Mouse (Mus musculus) spleen, adult 2 months (tissue): Measurements from ENCODE around the gene Mfsd12. TPM values are rescaled to one million over a fixed set of nuclear protein-coding genes. Genes with fewer than 3 reads are reported as not detected.
A peak's percentile ranks its signal among the peaks of the same experiment; 100 is the strongest.

ENCODE experiments used
- DNase-seq, 2 experiments: peaks; one replicate each; pipeline versions ENCODE4 v3.0.0 to v3.0.0-alpha.2; 2012 to 2021; ENCODE audit warnings: low spot score in 2 of 2, low read depth in 1 of 2
- H3K27ac ChIP-seq: fragments of 200-500 bp; 2 replicates; pipeline ENCODE4 v1.5.1; 2012; ENCODE audit warnings: low read length, inconsistent platforms; ENCODE audit not compliant: insufficient read depth
- H3K27me3 ChIP-seq: fragments of 200-500 bp; 2 replicates; pipeline ENCODE4 v1.6.1; 2012; ENCODE audit warnings: mild to moderate bottlenecking, moderate library complexity, low read length, inconsistent platforms; ENCODE audit not compliant: control insufficient read depth, insufficient read depth
- H3K36me3 ChIP-seq: fragments of 200-500 bp; 2 replicates; pipeline ENCODE4 v1.6.1; 2012; ENCODE audit warnings: mild to moderate bottlenecking, low read length, inconsistent platforms; ENCODE audit not compliant: control insufficient read depth, insufficient read depth
- H3K4me1 ChIP-seq: fragments of 200-500 bp; 2 replicates; pipeline ENCODE4 v1.6.1; 2011; ENCODE audit warnings: inconsistent platforms; ENCODE audit not compliant: control insufficient read depth, insufficient read depth, insufficient read length
- H3K4me3 ChIP-seq: fragments of 200-500 bp; 2 replicates; pipeline ENCODE4 v1.5.1; 2011; ENCODE audit warnings: mild to moderate bottlenecking, inconsistent platforms; ENCODE audit not compliant: insufficient read depth, insufficient read length; ENCODE audit errors: extremely low read depth
- CTCF ChIP-seq: fragments of 200-500 bp; IDR thresholded peaks from 2 replicates; pipeline ENCODE4 v1.5.1; 2011; ENCODE audit warnings: mild to moderate bottlenecking, inconsistent platforms; ENCODE audit not compliant: insufficient read depth, insufficient read length, insufficient replicate concordance; ENCODE audit errors: extremely low read depth
- POLR2A ChIP-seq: fragments of 200-500 bp; IDR thresholded peaks from 2 replicates; pipeline ENCODE4 v1.6.1; 2011; ENCODE audit warnings: low read depth, low read length, inconsistent platforms
- WGBS: fragments of 180-500 bp; shearing (Covaris S2); methylation state at CpG from one replicate; pipeline ENCODE4 v1.1.7; 2018; 5-methylcytosine and 5-hydroxymethylcytosine counted together
- polyA plus RNA-seq: library from polyadenylated mRNA; depleted of rRNA; stranded (reverse); fragments of >200 nt; gene quantifications from 2 replicates; pipeline ENCODE4 v1.2.3, GENCODE M21; 2012

Mfsd12 gene
- polyA plus RNA-seq, 1 experiment: 20.2 TPM

GRCm38 (mm10) chr10:81406504-81407440, 49.5 kb downstream of the Mfsd12 start:
- 67% methylated on average over 24 of the region's 24 CpGs for WGBS
- H3K4me1 ChIP-seq: peaks cover 31% of the 10 kb centered on the region
- DNase-seq: no peak
- H3K27ac ChIP-seq: peak overlapping the region; percentile 50; the same call in 1 of the 2 replicates
- H3K4me3 ChIP-seq: peak overlapping the region; percentile 46; the same call in 1 of the 2 replicates
- H3K27me3 ChIP-seq: no peaks in the 10 kb centered on the region
- TF ChIP-seq CTCF (no peak), POLR2A (no peak)
- H3K36me3 ChIP-seq: peaks cover 6% of the 10 kb centered on the region; the same call in 1 of the 2 replicates

- peak; percentile 44 to 57 for DNase-seq
- Histone ChIP-seq H3K27ac (peak overlapping the region; percentile 50), H3K4me1 (peaks cover 31% of the 10 kb centered on the region), H3K36me3 (peaks cover 6% of the 10 kb centered on the region; the same call in 1 of the 2 replicates), H3K27me3 (no peaks in the 10 kb centered on the region), H3K4me3 (peak overlapping the region; percentile 46; the same call in 1 of the 2 replicates)
- TF ChIP-seq POLR2A: no peak
- no peak for TF ChIP-seq CTCF
- WGBS: 31% methylated on average over 31 of the region's 31 CpGs
These were observed 50.5 kb downstream of the Mfsd12 start for GRCm38 (mm10) chr10:81407539-81408423.

GRCm38 (mm10) chr10:81408424-81408729, 51.1 kb downstream of the Mfsd12 start:
- WGBS: 72% methylated on average over 13 of the region's 13 CpGs
- TF ChIP-seq POLR2A (no peak), CTCF (no peak)

GRCm38 (mm10) chr10:81408871-81409291, 51.6 kb downstream of the Mfsd12 start:
- TF ChIP-seq POLR2A (no peak), CTCF (peak; percentile 95)
- H3K4me3 ChIP-seq: no peak overlapping the region
- H3K4me1 ChIP-seq: peaks cover 31% of the 10 kb centered on the region
- H3K36me3 ChIP-seq: peaks cover 5% of the 10 kb centered on the region; the same call in 1 of the 2 replicates
- peak overlapping the region; percentile 26; the same call in 1 of the 2 replicates for H3K27ac ChIP-seq
- peak in 1 of 2 experiments; percentile 74 for DNase-seq
- H3K27me3 ChIP-seq: no peaks in the 10 kb centered on the region
- WGBS: 20% methylated on average over 9 of the region's 9 CpGs

More at GRCm38 (mm10) chr10:81408424-81408729, 51.1 kb downstream of the Mfsd12 start:
- no peak for DNase-seq
- Histone ChIP-seq H3K36me3 (peaks cover 6% of the 10 kb centered on the region; the same call in 1 of the 2 replicates), H3K4me3 (no peak overlapping the region), H3K27ac (peak overlapping the region; percentile 23), H3K27me3 (no peaks in the 10 kb centered on the region), H3K4me1 (peaks cover 31% of the 10 kb centered on the region)

- 45% methylated on average over 8 of the region's 8 CpGs for WGBS
- H3K27me3 ChIP-seq: no peaks in the 10 kb centered on the region
- no peak for DNase-seq
- H3K4me1 ChIP-seq: peaks cover 30% of the 10 kb centered on the region
- TF ChIP-seq CTCF (no peak), POLR2A (no peak)
- peak overlapping the region; percentile 26; the same call in 1 of the 2 replicates for H3K27ac ChIP-seq
- H3K36me3 ChIP-seq: peaks cover 5% of the 10 kb centered on the region; the same call in 1 of the 2 replicates
- H3K4me3 ChIP-seq: no peak overlapping the region
These were observed 52.0 kb downstream of the Mfsd12 start for GRCm38 (mm10) chr10:81409330-81409729.

- Histone ChIP-seq H3K27me3 (no peaks in the 10 kb centered on the region), H3K27ac (peak overlapping the region; percentile 40; the same call in 1 of the 2 replicates), H3K36me3 (peaks cover 3% of the 10 kb centered on the region; the same call in 1 of the 2 replicates), H3K4me3 (no peak overlapping the region), H3K4me1 (peaks cover 23% of the 10 kb centered on the region; the same call in 1 of the 2 replicates)
- no peak for TF ChIP-seq CTCF
- no peak for TF ChIP-seq POLR2A
- DNase-seq: no peak
- 43% methylated on average over 4 of the region's 4 CpGs for WGBS
These were observed 53.1 kb downstream of the Mfsd12 start for GRCm38 (mm10) chr10:81410350-81410749.
